Mouse (Mus musculus) heart, embryonic 15.5 days (tissue): ENCODE measurements around the gene Ccdc85c. TPM values are rescaled to one million over a fixed set of nuclear protein-coding genes. Genes with fewer than 3 reads are reported as not detected.

Source experiments
- ATAC-seq: fragments of 200-750 bp; cut with Nextera tagmentation; replicated peaks from 2 replicates; pipeline ENCODE4 v1.8.0; 2017; ENCODE audit warnings: low read depth, moderate TSS enrichment; ENCODE audit not compliant: insufficient number of reproducible peaks, insufficient read depth, low FRiP score
- H3K27ac ChIP-seq: fragments of 300-500 bp; sonication (generic); 2 replicates; pipeline ENCODE4 v1.5.1; 2015; ENCODE audit warnings: mild to moderate bottlenecking, inconsistent platforms
- H3K27me3 ChIP-seq: fragments of 300-500 bp; sonication (generic); 2 replicates; pipeline ENCODE4 v1.6.1; 2015; ENCODE audit warnings: inconsistent platforms
- H3K36me3 ChIP-seq: fragments of 300-500 bp; sonication (generic); 2 replicates; pipeline ENCODE4 v1.6.1; 2015; ENCODE audit warnings: mild to moderate bottlenecking, inconsistent platforms
- H3K4me1 ChIP-seq: fragments of 300-500 bp; sonication (generic); replicated peaks from 2 replicates; pipeline ENCODE4 v1.6.1; 2015; ENCODE audit warnings: inconsistent platforms
- H3K4me2 ChIP-seq: fragments of 300-500 bp; sonication (generic); 2 replicates; pipeline ENCODE4 v1.6.1; 2015; ENCODE audit warnings: inconsistent platforms, mild to moderate bottlenecking, moderate library complexity
- H3K4me3 ChIP-seq: fragments of 300-500 bp; sonication (generic); 2 replicates; pipeline ENCODE4 v1.5.1; 2015; ENCODE audit warnings: mild to moderate bottlenecking, inconsistent platforms
- H3K9ac ChIP-seq: fragments of 300-500 bp; sonication (generic); 2 replicates; pipeline ENCODE4 v1.6.1; 2015; ENCODE audit warnings: mild to moderate bottlenecking, inconsistent platforms
- H3K9me3 ChIP-seq: fragments of 300-500 bp; sonication (generic); replicated peaks from 2 replicates; pipeline ENCODE4 v1.6.1; 2016; ENCODE audit warnings: inconsistent platforms
- polyA plus RNA-seq: library from polyadenylated mRNA; unstranded; fragments of >200 nt; fragmentation: Nextera tagmentation; extraction: Ambion mirVana; gene quantifications from 2 replicates; pipeline ENCODE4 v1.2.1, GENCODE M21; 2015

The Ccdc85c gene
- polyA plus RNA-seq, 1 experiment from 2014 or later: 5.7 TPM

GRCm38 (mm10) chr12:108159863-108160262 is 115.4 kb downstream of the Ccdc85c start:
- Histone ChIP-seq H3K27ac (no peak overlapping the region), H3K9me3 (no peaks in the 10 kb centered on the region), H3K36me3 (peaks cover 59% of the 10 kb centered on the region), H3K4me1 (no peaks in the 10 kb centered on the region), H3K9ac (no peak overlapping the region), H3K27me3 (no peaks in the 10 kb centered on the region), H3K4me3 (no peak overlapping the region), H3K4me2 (no peak overlapping the region)
- ATAC-seq: no peak

Other genes with a start within 250 kb of the Ccdc85c start
- 70.6 and 74.4 TPM in 2 replicates for gene Setd3, start 96.1 kb downstream of the Ccdc85c start, polyA plus RNA-seq
- 1.5 and 2.2 TPM in 2 replicates for gene Ccnk, start 95.8 kb downstream of the Ccdc85c start, polyA plus RNA-seq
- 1.0 TPM in 2 replicates for gene Hhipl1, start 30.8 kb upstream of the Ccdc85c start, polyA plus RNA-seq
- 5.6 and 6.2 TPM in 2 replicates for gene Cyp46a1, start 59.0 kb upstream of the Ccdc85c start, polyA plus RNA-seq
- gene Eml1, start 95.5 kb upstream of the Ccdc85c start, polyA plus RNA-seq: 62.5 and 76.6 TPM in 2 replicates